Mouse (Mus musculus): Measurements from ENCODE around the gene Rai14.

Rai14 gene

DNA sequence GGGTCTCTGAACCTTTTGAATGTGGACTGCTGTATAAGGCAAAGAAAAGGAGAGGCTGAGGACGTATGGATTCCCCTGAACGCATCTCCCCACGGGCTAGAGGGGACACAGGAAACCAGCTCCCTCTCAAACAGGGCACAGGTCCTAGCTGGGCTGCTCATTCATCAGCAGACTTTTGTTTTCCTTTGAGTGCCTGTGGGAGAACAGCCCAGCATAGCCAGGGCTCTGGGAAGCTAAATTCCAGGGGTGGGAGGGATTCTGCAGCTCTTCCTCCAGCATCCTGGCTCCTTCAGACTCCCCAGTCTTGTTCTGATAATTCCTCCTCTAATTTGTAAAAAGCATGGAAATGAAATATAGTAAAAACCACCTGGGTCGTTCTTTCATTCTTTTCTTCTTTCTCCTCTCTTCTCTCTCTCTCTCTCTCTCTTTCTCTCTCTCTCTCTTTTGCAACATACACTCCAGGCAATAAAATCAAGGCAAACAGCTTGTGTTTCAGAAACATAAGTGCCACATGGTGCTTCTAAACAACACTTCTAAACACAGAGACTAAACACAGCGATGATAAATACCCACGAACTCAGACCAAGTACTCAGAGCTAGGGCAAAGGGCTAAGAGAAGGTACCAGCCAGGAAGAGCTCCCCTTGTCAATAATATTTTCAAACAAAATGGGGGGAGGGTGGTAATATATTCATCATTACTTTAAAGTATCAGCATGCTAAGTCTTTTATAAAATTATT, 65.9 kb downstream of the Rai14 start:
- DNase-seq = no peak

DNA sequence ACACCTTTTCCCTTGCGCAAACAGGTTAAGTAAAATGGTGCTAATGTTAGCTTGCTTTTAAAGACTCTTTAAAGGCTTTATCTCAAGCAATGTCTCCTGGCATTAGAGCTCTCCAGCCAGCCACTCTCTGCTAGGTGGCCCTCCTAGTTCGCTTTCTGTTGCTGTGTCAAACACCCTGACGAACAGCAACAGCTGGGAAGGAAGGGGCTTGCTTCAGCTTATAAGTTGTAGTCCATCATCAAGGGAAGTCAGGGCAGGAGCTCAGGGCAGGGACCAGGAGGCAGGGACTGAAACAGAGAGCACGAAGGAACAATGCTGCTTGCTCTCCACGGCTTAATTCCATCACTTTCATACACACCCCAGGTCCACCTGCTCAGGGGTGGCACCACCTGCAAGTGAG, 68.1 kb downstream of the Rai14 start:
- DNase-seq = no peak

DNA sequence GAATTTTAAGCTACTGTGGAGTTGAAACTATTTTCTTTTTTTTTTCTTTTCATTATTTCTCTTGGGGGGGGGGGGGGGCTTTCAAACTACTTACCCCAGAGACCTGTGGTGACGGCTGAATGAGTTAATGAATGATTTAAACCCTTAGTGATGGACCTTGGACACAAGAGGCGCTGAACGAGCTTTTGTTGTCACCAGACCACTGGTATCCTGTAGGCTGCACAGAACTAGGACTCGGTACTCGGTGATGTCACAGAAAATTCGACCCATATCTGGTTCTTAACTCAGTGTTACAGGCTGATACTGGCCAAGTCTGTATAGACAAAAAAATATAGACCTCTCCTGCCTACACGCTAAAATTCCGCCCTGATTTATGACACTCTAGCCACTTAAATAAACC, 69.3 kb downstream of the Rai14 start:
- DNase-seq = no peak

DNA sequence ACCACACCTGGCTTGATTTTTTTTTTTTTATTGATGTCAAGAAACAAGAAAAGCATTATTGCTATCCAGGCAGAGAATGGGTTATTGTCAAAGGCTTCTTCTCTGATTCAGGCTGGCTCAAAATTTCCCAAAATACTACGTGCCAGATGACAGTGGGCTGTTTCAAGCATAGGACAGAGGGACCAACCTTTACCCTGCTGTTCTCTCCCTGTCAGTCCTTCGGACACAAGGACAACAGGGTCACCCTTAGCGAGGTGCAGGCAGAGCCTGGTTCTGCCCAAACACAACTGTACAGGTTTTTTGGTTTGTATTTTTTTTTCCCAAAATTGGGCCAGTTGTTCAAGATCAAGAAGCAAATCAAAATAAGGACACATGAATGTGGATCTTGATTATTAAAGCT, 70.6 kb downstream of the Rai14 start:
- no peak for DNase-seq

DNA sequence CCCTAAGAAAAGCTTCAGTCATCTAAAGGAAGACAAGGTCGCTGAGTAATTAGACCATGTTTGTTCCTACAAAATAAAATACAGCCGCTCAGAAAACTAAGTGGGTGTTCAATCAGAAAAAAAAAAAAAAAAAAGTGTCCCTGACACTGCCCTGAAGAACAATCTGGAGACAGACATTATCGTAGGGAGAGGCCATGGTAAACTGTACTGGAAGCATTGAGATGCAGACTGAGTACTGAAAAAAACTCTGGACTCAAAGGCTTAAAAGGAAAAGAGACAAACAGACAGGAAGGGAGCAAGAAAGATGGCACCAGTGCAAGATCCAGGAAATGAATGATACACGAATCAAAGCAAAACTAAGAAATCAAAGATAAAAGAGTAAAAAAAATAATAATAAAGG, 71.2 kb downstream of the Rai14 start:
- no peak for DNase-seq

DNA sequence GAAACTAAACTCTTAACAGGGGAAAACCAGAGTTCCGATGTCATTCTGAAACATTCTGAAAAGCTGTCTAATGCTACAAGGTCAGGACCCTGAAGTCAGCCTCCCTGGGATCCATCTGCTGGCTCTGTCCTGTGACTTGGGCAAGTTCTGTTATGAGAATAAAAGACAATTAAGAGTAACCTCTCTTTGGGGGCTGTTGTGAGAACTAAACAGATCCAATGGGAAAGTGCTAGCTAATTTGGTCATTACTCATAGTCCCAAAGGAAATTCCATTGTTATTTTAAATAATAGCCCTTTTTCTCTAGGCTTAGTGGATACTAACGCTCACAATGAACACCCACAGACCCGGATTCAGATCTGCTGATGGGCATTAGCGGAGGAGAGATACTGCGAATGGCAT, 72.0 kb downstream of the Rai14 start:
- DNase-seq = no peak

DNA sequence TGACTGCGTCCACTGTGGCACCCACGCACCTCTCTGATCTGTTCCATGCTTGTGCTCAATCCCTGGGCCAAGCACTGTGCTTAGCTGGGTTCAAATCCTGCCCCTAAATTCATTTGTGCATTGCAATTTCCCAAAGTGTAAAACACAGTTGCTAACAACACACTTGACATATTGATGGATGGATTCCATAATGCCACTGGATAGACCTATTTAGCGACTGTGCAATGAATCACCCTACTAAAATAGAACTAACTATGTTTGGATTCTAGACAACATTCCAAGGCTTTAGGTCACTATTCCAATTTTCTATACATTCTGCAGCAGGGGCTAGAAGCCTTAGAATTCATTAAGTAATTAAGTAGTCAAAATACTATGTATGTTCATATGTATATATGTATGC, 73.7 kb downstream of the Rai14 start:
- no peak for DNase-seq

DNA sequence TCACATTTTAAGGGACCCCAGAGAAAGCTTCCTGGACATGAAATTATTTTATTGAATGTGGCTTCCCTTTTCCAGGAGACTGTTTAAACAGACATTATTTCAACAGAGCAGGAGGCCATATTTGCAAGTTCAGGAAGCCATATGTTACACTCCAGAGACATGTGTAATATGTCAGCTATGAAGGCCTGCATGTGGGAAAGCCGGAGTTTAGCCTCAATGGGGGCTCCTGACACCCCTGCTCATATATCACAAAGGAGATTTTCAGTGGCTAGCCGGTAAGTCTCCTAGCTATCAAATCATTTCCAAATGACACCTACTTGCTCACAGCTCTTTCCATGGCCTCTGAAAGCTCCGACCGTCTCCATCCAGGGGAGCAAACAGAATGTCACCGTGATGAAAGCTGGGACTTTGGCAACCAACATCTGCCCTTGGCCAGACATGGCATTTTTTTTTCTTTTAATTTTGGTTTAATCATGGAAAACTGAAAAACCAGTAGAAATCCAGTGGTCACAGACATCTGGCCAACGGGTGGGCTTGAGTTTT, 77.1 kb downstream of the Rai14 start:
- no peak for DNase-seq

DNA sequence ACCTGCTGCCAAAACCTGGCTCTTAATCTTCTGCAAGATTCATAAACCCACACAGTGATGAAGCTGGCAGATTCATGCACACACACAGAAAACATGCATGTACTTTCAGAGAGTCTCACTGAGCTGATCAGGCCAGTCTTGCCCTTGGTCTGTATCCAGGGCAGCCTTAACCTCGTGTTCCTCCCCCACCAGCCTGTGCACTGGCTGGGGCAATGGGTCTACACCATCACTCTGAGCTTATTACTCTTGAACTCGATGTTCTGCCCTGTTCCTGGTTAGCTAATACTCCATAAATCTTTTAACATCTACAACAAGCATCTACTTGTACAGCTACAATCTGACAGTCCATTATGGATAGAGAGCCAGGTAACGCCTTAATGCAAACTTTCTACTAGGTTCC, 77.6 kb downstream of the Rai14 start:
- DNase-seq = no peak

DNA sequence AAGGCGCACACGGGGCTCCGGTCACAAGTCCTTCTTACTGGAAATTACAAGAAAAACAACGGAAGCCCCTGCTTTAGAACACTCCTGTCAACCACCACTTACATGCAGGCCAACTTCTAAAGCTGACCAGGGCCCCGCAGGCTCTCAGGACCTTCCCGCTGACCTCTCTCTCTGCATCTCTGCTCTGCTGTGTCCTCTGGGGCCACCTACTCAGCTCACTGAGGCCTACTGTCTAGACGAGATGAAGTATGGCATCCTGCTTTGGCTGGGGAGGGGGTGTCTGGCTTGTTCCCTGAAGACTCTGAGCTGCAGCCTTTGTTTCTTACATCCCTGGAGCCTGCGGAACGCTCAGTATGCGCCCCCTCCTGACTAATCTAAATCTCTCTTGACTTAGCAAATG, 79.3 kb downstream of the Rai14 start:
- no peak for DNase-seq

DNA sequence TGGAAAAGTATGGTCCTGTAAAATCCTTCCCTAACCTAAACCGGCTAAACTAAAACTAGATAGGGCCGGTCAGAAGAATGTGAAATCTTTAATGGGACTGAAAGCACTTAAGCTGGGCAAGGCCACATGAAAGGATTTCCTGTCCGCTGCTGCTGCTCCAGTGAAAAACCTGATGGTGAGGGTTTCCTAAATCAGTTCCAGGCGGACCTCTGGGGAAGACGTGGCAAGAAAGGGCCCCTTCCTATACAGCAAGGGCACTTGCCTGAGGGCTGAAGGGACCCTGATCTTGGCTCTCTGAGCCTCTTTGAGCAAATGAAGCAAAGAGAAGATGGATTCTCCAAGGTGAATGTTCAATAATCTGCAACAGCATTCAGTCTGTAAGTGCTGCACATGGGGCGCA, 80.2 kb downstream of the Rai14 start:
- DNase-seq = no peak

DNA sequence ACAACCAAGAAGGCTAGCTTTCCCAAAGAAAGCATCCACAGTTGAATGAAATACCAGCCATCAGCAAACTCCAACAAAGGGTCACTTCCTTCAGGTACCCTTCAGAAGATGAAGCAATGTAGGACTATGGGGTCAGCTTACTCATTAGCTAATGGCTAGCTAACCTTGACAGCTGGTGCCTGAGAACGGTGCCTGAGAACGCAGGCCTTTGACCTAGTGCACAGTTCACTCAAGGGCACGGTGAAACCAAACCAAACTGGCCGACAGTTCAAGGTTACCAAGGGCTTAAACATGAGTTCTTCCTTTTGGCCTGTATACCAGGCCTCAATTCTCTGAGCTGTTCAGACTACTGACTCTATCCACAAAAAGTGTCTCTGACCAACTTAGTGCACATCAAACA, 81.0 kb downstream of the Rai14 start:
- DNase-seq = no peak

DNA sequence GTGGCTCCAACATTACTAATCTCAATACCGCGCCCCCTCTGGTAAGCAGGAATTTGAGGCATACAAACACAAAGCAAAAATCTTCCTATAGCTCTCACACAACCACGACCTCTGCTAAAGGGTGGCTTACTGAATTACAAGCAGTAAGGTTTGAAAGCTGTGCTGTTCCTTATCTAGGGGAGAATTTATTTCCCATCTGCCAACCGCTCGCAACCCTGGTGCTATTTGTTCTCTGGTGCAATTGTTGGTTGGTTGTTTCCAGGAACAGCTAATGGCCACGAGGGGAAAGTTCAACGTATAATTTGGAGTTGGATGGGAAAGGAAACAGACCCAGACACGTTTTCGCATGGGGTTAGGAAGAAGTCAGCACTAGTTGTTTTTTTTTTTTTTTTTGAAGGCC, 81.8 kb downstream of the Rai14 start:
- DNase-seq = no peak

DNA sequence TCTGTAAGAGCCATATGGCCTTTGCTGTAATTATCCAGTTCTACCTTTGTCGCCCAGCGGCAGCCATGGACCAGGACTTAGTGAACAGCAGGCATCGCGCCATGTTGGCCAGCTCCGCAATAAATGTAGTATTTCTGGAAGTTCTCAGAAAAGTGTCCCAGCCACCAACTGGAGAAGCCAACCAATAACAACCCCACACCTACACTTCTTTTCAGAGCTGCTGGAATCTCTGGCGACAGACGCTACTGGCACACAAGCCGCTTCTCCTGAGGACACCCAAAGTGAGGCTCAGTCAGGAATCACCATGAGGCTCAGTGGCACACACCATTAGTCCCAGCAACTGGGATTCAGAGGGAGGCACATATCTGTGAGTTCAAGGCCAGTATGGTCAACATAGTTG, 82.4 kb downstream of the Rai14 start:
- DNase-seq = no peak

DNA sequence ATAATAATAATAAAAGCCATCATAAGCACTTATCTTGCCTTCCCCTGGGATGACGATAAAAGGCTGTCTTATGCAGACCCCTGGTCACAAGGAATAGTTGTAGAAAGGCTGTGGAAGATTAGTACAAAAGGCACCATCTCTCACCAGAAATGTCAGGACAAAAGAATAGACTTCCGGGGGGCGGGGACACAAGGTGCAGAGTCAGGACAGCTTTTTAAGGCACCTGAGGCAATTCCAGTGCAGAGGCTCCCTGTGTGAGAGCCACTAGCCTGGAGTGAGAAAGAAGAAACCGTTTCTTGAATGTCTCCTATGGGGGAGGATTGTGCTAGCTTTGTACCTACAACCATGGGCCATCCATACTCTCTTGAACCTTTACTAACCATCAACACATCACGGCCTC, 82.9 kb downstream of the Rai14 start:
- no peak for DNase-seq

DNA sequence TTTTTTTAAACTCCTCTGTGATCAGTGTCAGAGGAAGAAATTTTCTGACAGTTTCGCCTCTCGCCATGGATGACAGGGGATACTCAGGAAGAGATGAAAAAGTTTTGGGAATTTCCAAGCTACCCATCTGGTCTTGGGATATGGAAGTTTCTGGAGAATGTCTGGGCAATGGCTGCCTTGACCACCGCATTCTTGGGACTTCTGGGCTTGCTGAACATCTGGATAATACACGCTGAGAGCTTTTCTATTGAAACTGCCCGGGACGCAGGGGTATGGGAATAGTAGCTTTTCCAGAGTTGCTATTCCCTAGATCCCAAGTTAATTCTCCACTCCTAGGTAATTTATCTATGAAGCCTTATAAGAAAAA, 85.5 kb downstream of the Rai14 start:
- no peak for DNase-seq

DNA sequence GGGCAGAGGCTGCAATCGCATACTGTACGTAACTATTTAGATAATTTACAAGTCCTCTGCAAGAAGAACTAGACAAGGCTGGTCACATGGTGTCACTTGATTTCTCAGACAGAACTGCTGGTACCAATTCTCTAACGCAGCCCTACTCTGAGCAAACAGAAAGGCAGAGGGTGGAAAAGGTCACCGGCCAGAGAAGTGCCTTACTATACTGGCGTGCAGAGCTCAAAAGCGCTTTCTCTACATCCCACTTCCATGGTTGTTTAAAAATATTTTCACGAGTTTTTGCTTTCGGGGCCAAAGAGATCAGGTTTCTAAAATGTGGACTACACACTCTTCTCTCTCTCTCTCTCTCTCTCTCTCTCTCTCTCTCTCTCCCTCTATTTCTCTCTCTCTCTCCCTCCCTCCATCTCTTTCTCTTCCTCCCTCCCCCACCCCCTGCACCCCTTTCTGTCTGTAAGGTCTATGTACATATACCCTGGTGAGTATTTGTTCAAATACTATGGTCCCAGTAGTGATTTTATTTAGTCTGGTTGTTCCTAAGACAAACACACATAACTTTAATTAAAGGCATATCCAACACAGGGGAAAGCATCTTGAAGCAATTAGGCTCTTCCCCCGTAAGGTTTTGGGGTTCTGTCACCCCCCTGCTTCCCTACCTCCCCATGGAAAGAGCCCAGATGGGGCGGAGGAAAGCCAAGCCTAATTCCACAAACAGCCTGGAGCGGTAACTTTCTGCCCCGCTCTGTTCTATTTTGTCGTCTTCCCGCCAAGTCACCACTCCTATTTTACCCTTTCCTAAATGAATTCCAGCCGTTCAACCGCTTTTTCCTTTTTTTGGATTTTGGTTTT, 86.1 kb downstream of the Rai14 start:
- no peak for DNase-seq

DNA sequence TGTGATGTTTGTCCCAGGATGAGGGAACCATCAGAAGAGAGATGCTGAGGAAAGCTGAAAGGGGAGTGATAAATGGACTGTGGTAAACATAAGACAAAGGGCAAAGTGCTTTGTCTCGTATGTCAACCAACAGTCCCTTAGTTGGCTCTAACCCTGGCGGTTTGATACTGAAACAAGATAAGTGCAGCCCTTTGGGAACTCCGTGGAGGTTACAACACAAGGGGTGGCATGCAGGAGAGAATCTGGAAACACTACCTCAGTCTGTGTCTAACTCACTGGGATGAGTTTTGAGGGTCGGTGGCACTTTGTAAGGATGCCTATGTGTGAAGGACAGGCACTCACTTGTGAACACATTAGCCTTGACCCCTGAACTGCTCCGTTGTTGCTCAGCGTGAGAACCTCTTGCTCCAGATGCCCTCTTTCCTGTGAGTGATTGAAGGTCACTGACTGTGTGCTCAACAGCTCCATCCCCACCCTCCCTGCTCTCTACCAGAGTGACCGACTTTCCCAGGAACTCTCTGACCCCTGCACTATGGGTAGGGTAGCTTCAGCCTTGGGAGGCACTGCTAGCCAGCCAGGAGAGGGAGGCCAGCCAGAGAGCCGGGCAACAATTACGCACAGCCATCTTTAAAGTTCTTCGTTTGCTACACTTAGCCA, 90.7 kb downstream of the Rai14 start:
- no peak for DNase-seq

DNA sequence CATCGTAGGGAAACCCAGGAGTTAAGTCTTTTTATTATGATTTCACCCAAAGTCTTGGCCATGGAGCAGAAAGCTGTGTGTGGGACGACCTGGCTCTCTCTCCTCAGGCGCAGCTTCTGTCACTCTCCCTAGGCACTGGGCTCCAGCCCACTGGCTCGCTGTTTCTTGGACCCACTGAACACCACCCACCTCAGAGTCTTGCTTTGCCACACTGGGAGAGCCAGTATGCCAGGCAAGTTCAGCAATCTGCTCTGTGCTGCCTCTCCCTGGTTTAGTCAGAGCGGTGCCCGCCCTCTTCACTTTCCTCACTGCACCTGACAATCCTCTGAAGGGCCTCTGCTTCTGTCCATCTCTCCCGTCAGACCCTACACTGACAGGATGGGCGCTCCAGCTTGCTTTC, 93.2 kb downstream of the Rai14 start:
- DNase-seq = no peak

DNA sequence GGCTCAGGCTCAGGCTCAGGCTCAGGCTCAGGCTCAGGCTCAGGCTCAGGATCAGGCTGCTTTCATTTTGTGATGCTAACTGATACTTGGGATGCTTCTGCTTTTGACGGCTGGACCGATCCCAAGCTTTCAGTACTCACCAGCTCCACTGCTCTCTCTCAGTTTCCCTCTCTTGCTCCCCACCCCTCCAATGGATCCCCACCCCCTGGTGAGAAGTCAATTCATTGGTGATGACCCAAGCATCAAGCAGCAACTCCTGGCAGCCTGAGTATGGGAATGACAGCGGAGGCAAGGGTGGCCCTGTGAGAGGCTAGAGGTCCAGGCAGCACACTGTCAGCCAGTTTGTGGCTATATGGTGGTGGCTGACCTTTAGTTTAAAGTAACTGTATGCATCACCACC, 94.7 kb downstream of the Rai14 start:
- DNase-seq = no peak

DNA sequence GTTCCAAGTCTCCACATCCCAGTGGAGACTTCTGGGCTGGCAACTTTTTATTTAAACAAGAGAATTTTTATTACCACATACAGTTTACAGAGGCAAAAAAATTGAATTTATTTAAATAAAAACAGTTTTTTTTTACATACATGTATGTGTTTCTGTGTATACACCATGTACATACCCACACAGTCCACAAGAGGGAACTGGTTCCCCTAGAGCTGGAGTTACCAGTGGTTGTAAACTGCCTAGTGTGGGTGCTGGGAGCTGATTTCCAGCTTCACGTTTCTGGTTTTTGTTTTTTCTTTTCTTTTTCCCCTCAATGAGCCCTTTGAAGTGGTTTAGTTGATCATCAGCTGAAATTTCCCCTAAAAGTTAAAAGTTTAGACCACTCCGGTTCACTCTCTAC, 96.1 kb downstream of the Rai14 start:
- DNase-seq = no peak

DNA sequence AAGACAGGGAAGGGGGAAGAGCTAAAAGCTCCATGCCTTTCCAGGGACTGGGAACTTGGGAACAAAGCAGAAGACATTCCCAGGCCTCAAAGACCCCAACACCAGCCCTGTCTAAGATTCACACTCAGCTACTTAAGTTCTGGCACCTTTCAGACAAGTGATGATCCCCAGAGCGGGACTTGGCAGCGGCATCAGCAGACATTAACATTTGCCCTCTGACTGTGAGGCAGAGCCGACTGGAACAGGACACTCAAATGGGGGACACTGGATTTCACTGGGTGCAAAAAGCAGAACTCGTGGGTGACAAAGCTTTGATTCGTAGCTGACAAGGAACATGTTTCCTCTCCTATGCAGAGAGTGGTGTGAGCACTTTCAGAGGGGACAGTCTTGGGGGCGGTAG, 98.4 kb downstream of the Rai14 start:
- DNase-seq = no peak

DNA sequence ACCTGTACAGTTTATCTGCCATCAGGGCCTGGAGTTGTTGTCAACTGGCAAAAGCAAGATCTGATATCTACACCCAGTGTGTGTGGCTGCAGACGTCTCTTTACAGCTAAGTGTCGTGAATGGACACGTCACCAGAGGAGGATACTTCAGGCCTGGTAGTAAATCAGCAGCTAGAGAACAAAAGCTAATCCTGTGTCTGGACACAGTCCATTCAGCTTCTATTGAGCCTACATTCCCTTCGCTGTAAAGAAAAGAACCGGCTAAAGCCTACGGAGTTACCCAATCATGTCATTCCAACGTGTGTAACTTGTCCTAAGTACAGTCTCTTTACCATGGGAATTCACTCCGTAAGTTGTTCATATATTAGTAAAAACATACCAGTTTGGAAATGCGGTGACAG, 103.4 kb downstream of the Rai14 start:
- no peak for DNase-seq

DNA sequence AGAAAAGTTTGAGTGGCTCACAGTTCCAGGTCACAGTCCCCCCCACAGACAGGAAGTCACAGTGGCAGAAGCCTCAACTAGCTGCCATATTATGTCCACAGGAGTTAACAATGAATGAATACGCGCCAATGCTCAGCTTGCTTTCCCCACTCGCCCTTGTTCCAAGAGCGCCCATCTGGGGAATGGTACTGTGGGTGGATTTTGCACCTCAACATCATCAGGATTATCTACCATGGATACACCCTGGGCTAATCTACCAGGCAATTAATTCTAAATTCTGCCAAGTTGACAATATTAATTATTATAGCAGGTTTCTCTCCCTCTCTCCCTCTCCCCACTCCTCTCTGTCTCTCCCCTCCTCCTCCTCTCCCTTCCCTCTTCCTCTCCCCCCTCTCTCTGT, 105.3 kb downstream of the Rai14 start:
- no peak for DNase-seq

Measured in thymus, postnatal 36 days (tissue).